Mouse (Mus musculus) adrenal gland, postnatal 0 days (tissue): ENCODE data around the gene Dpm2. TPM values are rescaled to one million over a fixed set of nuclear protein-coding genes. Genes with fewer than 3 reads are reported as not detected.

Experiments
- polyA plus RNA-seq: library from polyadenylated mRNA; unstranded; fragments of >200 nt; fragmentation: Nextera tagmentation; extraction: Ambion mirVana; gene quantifications from 2 replicates; pipeline ENCODE4 v1.2.1, GENCODE M21; 2015

Dpm2 gene
- polyA plus RNA-seq = 84.7 and 92.7 TPM in 2 replicates

DNA sequence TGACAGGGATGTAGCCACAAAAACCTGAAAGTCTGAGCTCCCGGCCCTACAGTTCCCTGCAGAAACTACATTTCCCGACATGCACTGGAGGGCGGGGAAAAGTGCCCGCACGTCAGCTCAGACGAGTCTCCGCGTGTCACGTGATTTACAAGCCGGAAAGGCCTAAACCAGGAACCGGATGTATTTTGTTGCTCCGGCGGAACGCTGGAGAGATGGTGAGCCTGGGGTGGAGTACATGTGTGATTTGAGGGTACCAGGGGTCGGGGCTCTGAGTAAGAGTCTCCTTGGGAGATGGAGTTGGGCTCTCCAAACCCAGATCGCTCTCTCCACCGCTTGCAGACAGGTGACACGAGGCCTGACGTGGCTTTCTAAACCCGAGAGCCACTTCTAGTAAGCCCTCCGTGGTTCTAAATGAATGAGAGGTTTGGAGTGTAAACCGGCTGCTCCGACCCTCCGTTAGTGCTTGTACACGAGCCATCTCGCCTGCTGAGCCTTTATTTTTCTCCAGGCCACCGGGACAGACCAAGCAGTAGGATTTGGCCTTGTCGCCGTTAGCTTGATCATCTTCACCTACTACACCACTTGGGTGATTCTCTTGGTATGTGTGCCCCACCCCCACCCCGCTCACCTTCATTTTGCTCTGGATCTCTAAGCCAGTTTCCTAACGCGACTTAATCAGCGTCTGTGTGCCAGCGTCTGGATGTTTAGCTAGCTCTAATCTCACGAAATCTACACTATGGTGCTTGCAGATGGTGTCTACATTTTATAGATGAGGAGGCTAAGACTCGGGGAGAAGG lies at the start of gene Dpm2:
Dpm2 (plus strand) TSS at position 161 of the 797 bp plus-strand sequence.

GRCm38 (mm10) chr2:32534733-32535471 lies 35.8 kb upstream of the Dpm2 start, which contains the start of gene Fam102a:
Gene Fam102a, plus strand, starts transcription at chr2:32535332.

DNA sequence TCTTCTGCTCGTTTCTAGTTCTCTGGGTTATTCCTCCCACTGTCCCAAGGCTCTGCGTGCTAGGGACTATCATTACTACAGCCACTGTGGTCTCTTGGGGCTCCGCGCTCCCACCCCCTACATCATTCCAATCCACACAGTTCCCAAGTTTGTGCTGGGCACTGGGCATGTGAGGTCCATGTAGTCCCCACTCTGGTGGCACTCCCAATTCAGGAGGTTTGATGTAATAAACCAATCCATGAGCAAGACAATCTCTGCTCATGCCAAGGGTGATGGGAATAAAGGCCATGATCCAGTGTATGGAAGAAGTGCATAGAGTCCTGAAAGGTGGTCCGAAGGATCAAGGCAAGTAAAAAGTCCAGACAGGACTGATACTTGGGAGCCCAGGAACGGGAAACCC lies 3.8 kb downstream of the Dpm2 start, which contains the start of gene Pip5kl1:
Pip5kl1 (plus strand) TSS at position 301 of the 400 bp plus-strand sequence.

DNA sequence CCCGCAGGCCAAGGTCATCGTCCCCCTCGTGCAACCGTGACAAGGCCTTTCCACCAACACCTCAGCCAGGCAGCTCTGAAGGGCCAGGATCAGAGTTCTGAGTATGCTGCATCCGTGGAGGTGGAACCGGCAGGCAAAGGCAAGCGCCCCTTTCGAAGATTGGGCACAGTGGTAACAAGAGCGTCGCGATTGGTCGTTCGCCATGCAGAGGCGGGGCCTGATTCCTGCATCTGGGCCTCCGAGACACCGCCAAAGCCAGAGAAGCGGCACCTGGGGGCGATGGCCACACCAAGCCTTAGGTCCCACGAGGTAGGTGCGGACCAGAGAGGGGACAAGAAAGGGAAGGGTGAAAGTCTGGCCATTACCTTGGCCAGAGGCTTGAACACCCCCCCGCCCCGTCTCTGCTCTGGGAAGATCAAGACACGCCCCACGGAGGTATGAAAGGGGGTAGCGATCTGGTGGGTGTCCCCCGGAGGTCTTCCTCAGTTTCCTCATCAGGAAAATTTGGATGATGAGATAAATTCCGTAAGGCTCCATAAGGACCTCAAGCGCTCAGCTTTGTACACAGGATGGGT lies 5.0 kb downstream of the Dpm2 start, which contains the start of gene 9430097D07Rik:
9430097D07Rik (minus strand) TSS at position 99 of the 575 bp plus-strand sequence.

GRCm38 (mm10) chr2:32586871-32587351 lies 16.3 kb downstream of the Dpm2 start, which contains the start of gene St6galnac4:
Gene St6galnac4, plus strand, starts transcription at chr2:32587095.

DNA sequence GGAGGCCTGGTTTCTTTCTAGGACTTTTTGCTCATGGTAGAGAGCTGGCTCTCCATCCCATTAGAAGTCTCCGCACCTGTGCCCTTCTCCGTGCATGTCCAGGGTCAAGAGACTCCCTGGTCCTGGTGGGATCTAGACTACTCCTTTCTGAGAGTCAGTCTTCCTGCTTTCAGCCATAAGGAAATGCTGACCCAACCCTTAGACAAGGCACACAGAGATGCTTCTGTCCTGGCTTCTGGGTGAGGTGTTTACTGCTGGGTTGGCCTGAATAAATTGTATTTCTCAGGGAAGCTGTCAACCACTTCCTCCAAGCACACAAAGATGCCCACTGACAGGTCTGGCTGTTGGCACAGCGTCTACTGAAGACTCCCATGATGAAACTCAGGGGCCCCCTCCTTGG lies 28.8 kb downstream of the Dpm2 start, which contains the start of gene St6galnac6:
St6galnac6 (plus strand) TSS at position 301 of the 400 bp plus-strand sequence.

DNA sequence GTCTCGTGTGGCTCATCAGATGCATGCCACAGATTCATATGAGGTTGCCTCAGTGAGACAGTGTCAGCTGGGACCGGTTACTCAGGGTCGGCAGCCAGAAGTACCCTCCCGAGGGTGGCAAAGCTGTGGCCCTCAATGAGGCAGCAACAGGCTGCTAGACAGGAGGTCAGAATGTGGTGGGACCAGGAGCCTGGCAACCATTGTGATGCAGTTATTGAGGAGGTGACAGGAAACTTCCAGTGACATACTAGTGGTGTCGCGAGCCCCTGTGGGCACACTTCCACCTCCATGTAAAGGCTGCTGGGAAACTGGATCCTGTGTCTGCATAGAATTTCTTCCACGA lies 50.8 kb downstream of the Dpm2 start, which contains the start of gene Ak1:
Ak1 (plus strand) TSS at position 242 of the 343 bp plus-strand sequence.

Other genes starting within 250 kb of the Dpm2 start
- gene Ciz1, start 218.5 kb upstream of the Dpm2 start, polyA plus RNA-seq = 22.0 and 29.7 TPM in 2 replicates
- 10.9 and 22.5 TPM in 2 replicates for gene Dnm1, start 217.5 kb upstream of the Dpm2 start, polyA plus RNA-seq
- 120 and 150 TPM in 2 replicates for gene 1110008P14Rik, start 188.9 kb upstream of the Dpm2 start, polyA plus RNA-seq
- 23.5 and 39.7 TPM in 2 replicates for gene Lcn2, start 182.6 kb upstream of the Dpm2 start, polyA plus RNA-seq
- gene Ptges2, start 175.0 kb upstream of the Dpm2 start, polyA plus RNA-seq = 35.3 and 40.5 TPM in 2 replicates
- gene Naif1, start 120.4 kb upstream of the Dpm2 start, polyA plus RNA-seq = 3.0 and 4.1 TPM in 2 replicates
- 11.9 and 21.1 TPM in 2 replicates for gene Slc25a25, start 119.4 kb upstream of the Dpm2 start, polyA plus RNA-seq
- 12.2 and 13.5 TPM in 2 replicates for gene Fam102a, start 35.5 kb upstream of the Dpm2 start, polyA plus RNA-seq
- 0.23 and 0.30 TPM in 2 replicates for gene Pip5kl1, start 3.9 kb downstream of the Dpm2 start, polyA plus RNA-seq
- 0.14 and 0.32 TPM in 2 replicates for gene 9430097D07Rik, start 4.8 kb downstream of the Dpm2 start, polyA plus RNA-seq
- 10.8 and 12.2 TPM in 2 replicates for gene St6galnac4, start 16.2 kb downstream of the Dpm2 start, polyA plus RNA-seq
- gene St6galnac6, start 28.9 kb downstream of the Dpm2 start, polyA plus RNA-seq = 21.6 and 31.5 TPM in 2 replicates
- 41.5 and 46.4 TPM in 2 replicates for gene Ak1, start 50.9 kb downstream of the Dpm2 start, polyA plus RNA-seq
- 48.8 and 66.6 TPM in 2 replicates for gene Eng, start 75.7 kb downstream of the Dpm2 start, polyA plus RNA-seq
- 18.9 and 30.7 TPM in 2 replicates for gene Fpgs, start 133.3 kb downstream of the Dpm2 start, polyA plus RNA-seq
- 68.7 and 83.3 TPM in 2 replicates for gene Cdk9, start 142.2 kb downstream of the Dpm2 start, polyA plus RNA-seq
- 23.3 and 23.8 TPM in 2 replicates for gene Sh2d3c, start 150.2 kb downstream of the Dpm2 start, polyA plus RNA-seq
- gene 6330409D20Rik, start 170.2 kb downstream of the Dpm2 start, polyA plus RNA-seq = 0.61 and 0.76 TPM in 2 replicates
- 36.1 and 50.2 TPM in 2 replicates for gene Tor2a, start 186.4 kb downstream of the Dpm2 start, polyA plus RNA-seq
- gene Ttc16, start 204.8 kb downstream of the Dpm2 start, polyA plus RNA-seq = 0.07 TPM in 1 of 2 replicates, not detected in the other
- gene Ptrh1, start 204.9 kb downstream of the Dpm2 start, polyA plus RNA-seq = 2.3 and 3.2 TPM in 2 replicates
- gene Cfap157, start 213.6 kb downstream of the Dpm2 start, polyA plus RNA-seq = 0.11 TPM in 1 of 2 replicates, not detected in the other